ENCODE assay signal across 33 mouse cellular contexts in genomic region chr2:59462086-59462485, GRCm38 (mm10). TPM values are rescaled to one million over a fixed set of nuclear protein-coding genes. Genes with fewer than 3 reads are reported as not detected.
DNase-seq lines count a peak whose midpoint lies in the region; ATAC-seq and TF ChIP-seq lines count a peak whose summit lies in the region.
"Had no signal": no experiment of that assay in that cellular context is flagged by ENCODE, and none has a peak within 500 bp of the region (broad histone marks: within the 10 kb centered on the region; RNA-seq: fewer than 3 reads in every experiment).

No protein-coding gene starts in this region.

- H3K27me3 ChIP-seq in lung, postnatal 0 days (replicated peaks; ENCODE audit: insufficient read depth, low read length) = no peaks in the 10 kb centered on the region
- H3K27me3 ChIP-seq: embryonic facial prominence, embryonic 13.5 days; forebrain, embryonic 12.5 days; forebrain, embryonic 15.5 days; heart, embryonic 13.5 days; hindbrain, embryonic 13.5 days had no signal

- no peak overlapping the region for H3K27ac ChIP-seq in lung, postnatal 0 days (ENCODE audit: low read length)
- H3K27ac ChIP-seq: embryonic facial prominence, embryonic 10.5 days; embryonic facial prominence, embryonic 13.5 days; forebrain, embryonic 12.5 days; forebrain, embryonic 15.5 days; heart, adult 2 months; heart, embryonic 10.5 days; heart, embryonic 13.5 days; hindbrain, embryonic 10.5 days; hindbrain, embryonic 13.5 days had no signal

- no peaks in the 10 kb centered on the region for H3K4me1 ChIP-seq in lung, postnatal 0 days (ENCODE audit: insufficient read depth, low read depth, low read length)
- H3K4me1 ChIP-seq: forebrain, embryonic 12.5 days; forebrain, embryonic 15.5 days had no signal

- no peak overlapping the region for H3K9ac ChIP-seq in lung, postnatal 0 days (replicated peaks; ENCODE audit: low read depth)
- H3K9ac ChIP-seq: embryonic facial prominence, embryonic 13.5 days; forebrain, embryonic 12.5 days; forebrain, embryonic 15.5 days; heart, embryonic 13.5 days; hindbrain, embryonic 13.5 days had no signal

- ATAC-seq in lung, postnatal 0 days = no peak
- ATAC-seq in hematopoietic stem cell, adult 5-6 weeks (replicated peaks in 1 of 2; ENCODE audit: insufficient read depth in 1 of 2, low FRiP score in 2 of 2, low TSS enrichment in 1 of 2, low read depth in 1 of 2, poor library complexity in 2 of 2, severe bottlenecking in 2 of 2) = peak; percentile 21 to 22; a peak in 1 of 4 replicates
- peak; percentile 62 for ATAC-seq in monocyte, adult 5-6 weeks (replicated peaks; ENCODE audit: insufficient number of reproducible peaks, low FRiP score, low TSS enrichment, poor library complexity, severe bottlenecking)
- ATAC-seq in inflammation-experienced regulatory T-cells, adult 6 months = no peak
- ATAC-seq: activated CD4-positive, CD25-positive, alpha-beta regulatory T cell, adult 4 months; CD4-positive, CD25-positive, alpha-beta regulatory T cell, adult 4 months; forebrain, embryonic 15.5 days; hindbrain, embryonic 16.5 days; intestine, embryonic 16.5 days had no signal

- TF ChIP-seq EP300 in lung, postnatal 0 days (IDR thresholded peaks at IDR 0.05) = no peak

- no peak overlapping the region for H3K4me3 ChIP-seq in lung, postnatal 0 days (ENCODE audit: low read depth, low read length)
- H3K4me3 ChIP-seq: embryonic facial prominence, embryonic 10.5 days; embryonic facial prominence, embryonic 13.5 days; erythroblast, embryonic 14.5 days; forebrain, embryonic 12.5 days; forebrain, embryonic 15.5 days; heart, adult 2 months; heart, embryonic 10.5 days; heart, embryonic 13.5 days; hindbrain, embryonic 10.5 days; hindbrain, embryonic 13.5 days had no signal

- no peak overlapping the region for H3K4me2 ChIP-seq in lung, postnatal 0 days (replicated peaks; ENCODE audit: low read depth, low read length)
- H3K4me2 ChIP-seq: embryonic facial prominence, embryonic 13.5 days; forebrain, embryonic 12.5 days; forebrain, embryonic 15.5 days; heart, embryonic 13.5 days; hindbrain, embryonic 13.5 days had no signal

- H3K9me3 ChIP-seq in lung, postnatal 0 days (ENCODE audit: low read length) = no peaks in the 10 kb centered on the region
- H3K9me3 ChIP-seq: embryonic facial prominence, embryonic 10.5 days; embryonic facial prominence, embryonic 13.5 days; forebrain, embryonic 15.5 days; heart, embryonic 10.5 days; hindbrain, embryonic 10.5 days had no signal

- WGBS in lung, postnatal 0 days = 66% methylated on average over 6 of the region's 6 CpGs

- peak; percentile 25 for DNase-seq in lung, postnatal 0 days (ENCODE audit: low spot score)
- DNase-seq in lung, postnatal 4 days = no peak
- DNase-seq in Muller cell, postnatal 12 days (ENCODE audit: inconsistent ontology term) = peak; percentile 79
- no peak for DNase-seq in embryo, embryonic 10.5 days (ENCODE audit: low spot score)
- DNase-seq: adrenal gland, adult 8-10 months; adrenal gland, postnatal 25 days; cerebellum, adult 8-10 months; cerebellum, postnatal 10 days; cerebellum, postnatal 36 days; gastrocnemius, postnatal 10 days; heart, adult 2 months; heart, postnatal 14 days had no signal

- H3K36me3 ChIP-seq in lung, postnatal 0 days (ENCODE audit: insufficient read depth, low read length) = no peaks in the 10 kb centered on the region
- H3K36me3 ChIP-seq: embryonic facial prominence, embryonic 10.5 days; embryonic facial prominence, embryonic 13.5 days; forebrain, embryonic 12.5 days; forebrain, embryonic 15.5 days; heart, embryonic 10.5 days; heart, embryonic 13.5 days; hindbrain, embryonic 10.5 days; hindbrain, embryonic 13.5 days had no signal

- no peak for TF ChIP-seq CTCF in lung, postnatal 0 days (IDR thresholded peaks at IDR 0.05)

RNA-seq across cellular contexts. Expression of gene Dapl1, which starts 22.4 kb away (rescaled TPM):
- polyA plus RNA-seq in lung, postnatal 0 days (2015; fragmentation: Nextera tagmentation; extraction: Ambion mirVana) = 1.8 and 2.3 TPM in 2 replicates
- total RNA-seq in hematopoietic stem cell, adult 5-6 weeks (2017) = not detected in 2 replicates
- 1.6 TPM in 1 of 3 replicates, not detected in the others for total RNA-seq in monocyte, adult 5-6 weeks (2017)
- 10 to 100 TPM in 2 of 3 experiments, not detected in 1; 14.2 to 23.9 TPM for polyA plus RNA-seq in inflammation-experienced regulatory T-cells, adult 6 months (2017; shearing (Covaris generic))
- total RNA-seq: adrenal gland, adult 8-10 months; gastrocnemius, adult 18-20 months; gastrocnemius, postnatal 10 days; gastrocnemius, postnatal 4 days; heart, adult 2 months; heart, postnatal 14 days; MEL had no signal
- polyA plus RNA-seq: brain, embryonic 14.5 days; C2C12; erythroblast, embryonic 14.5 days; forebrain, embryonic 15.5 days; heart, adult 2 months; heart, embryonic 13.5 days; hindbrain, embryonic 13.5 days; intestine, embryonic 16.5 days had no signal

Comparison
In these comparisons a context has a peak if more than half of its experiments do, and no peak if none do; other contexts are left out.
1. DNase-seq: peak in lung, postnatal 0 days (single experiment) and Muller cell, postnatal 12 days (single experiment); none in lung, postnatal 4 days (0 of 2) and embryo, embryonic 10.5 days (single experiment).
2. ATAC-seq: peak in hematopoietic stem cell, adult 5-6 weeks (2 of 2) and monocyte, adult 5-6 weeks (single experiment); none in lung, postnatal 0 days (single experiment) and inflammation-experienced regulatory T-cells, adult 6 months (single experiment).